ENCODE assay signal across 16 mouse cellular contexts in genomic region chr1:34978156-34978555, GRCm38 (mm10).
"Had no signal": no experiment of that assay in that cellular context is flagged by ENCODE, and none has a peak within 500 bp of the region (broad histone marks: within the 10 kb centered on the region; RNA-seq: fewer than 3 reads in every experiment).

No protein-coding gene starts in this region.

- DNase-seq: retina, postnatal 1 day; right cerebral cortex, adult 18-20 months; right cerebral cortex, postnatal 14 days; right cerebral cortex, postnatal 25 days; right cerebral cortex, postnatal 4 days; spleen, adult 18-20 months; thymus, adult 18-20 months; thymus, adult 2 months; thymus, postnatal 14 days; thymus, postnatal 25 days; thymus, postnatal 36 days; thymus, postnatal 4 days had no signal

- H3K4me1 ChIP-seq: neural tube, embryonic 13.5 days; neural tube, embryonic 15.5 days; stomach, embryonic 15.5 days had no signal

- H3K36me3 ChIP-seq: neural tube, embryonic 13.5 days; neural tube, embryonic 15.5 days; stomach, embryonic 15.5 days had no signal

- H3K9me3 ChIP-seq: neural tube, embryonic 15.5 days; stomach, embryonic 15.5 days had no signal

- H3K27ac ChIP-seq: neural tube, embryonic 13.5 days; neural tube, embryonic 15.5 days; stomach, embryonic 15.5 days; stomach, postnatal 0 days had no signal

- H3K9ac ChIP-seq: neural tube, embryonic 13.5 days; neural tube, embryonic 15.5 days; stomach, embryonic 15.5 days had no signal

- H3K4me3 ChIP-seq: neural tube, embryonic 13.5 days; neural tube, embryonic 15.5 days; stomach, embryonic 15.5 days had no signal

- H3K27me3 ChIP-seq: neural tube, embryonic 13.5 days; neural tube, embryonic 15.5 days; stomach, embryonic 15.5 days had no signal
